Mouse (Mus musculus): ENCODE results near the gene Nle1. TPM values are rescaled to one million over a fixed set of nuclear protein-coding genes. Genes with fewer than 3 reads are reported as not detected.

Gene Nle1
- polyA plus RNA-seq, 1 experiment from 2014 or later: 20.4 TPM

- in situ Hi-C loops (cut with MboI; ENCODE audit: low pct_unique_long_range_greater_than_20kb): loop anchor here (10.0 kb wide), 1 partner anchor 657 kb away; no protein-coding TSS in a partner anchor
- DNase-seq (ENCODE audit: low read depth, low spot score) (no peak), ATAC-seq (no peak)
- TF ChIP-seq CTCF (IDR thresholded peaks at IDR 0.05): no peak
- CTCF ChIA-PET: interaction anchor here (1.4 kb wide), 2 partner anchors 16 to 73 kb away, joined by 4 to 5 read pairs; partner anchors contain the start of gene Nle1
- POLR2A ChIA-PET: interaction anchor here (1.8 kb wide), 1 partner anchor 16 kb away, joined by 4 read pairs; the partner anchor contains the start of gene Nle1
- H3K27me3 ChIP-seq: no peaks in the 10 kb centered on the region
Observed at GRCm38 (mm10) chr11:82891936-82892335, 16.3 kb downstream of the Nle1 start, which contains the start of gene Fndc8. Gene Fndc8, plus strand, starts transcription at chr11:82892124.

- in situ Hi-C loops (cut with MboI; ENCODE audit: low pct_unique_long_range_greater_than_20kb): loop anchor here (10.0 kb wide), 1 partner anchor 656 kb away; no protein-coding TSS in a partner anchor
- ChIA-PET CTCF (interaction anchor here (0.7 to 2.3 kb wide), 8 partner anchors 10 to 152 kb away, joined by 3 to 15 read pairs (median 4); partner anchors contain the start of genes Cct6b, Nle1 and Zfp830), POLR2A (interaction anchor here (0.8 to 1.8 kb wide), 3 partner anchors 10 to 71 kb away, joined by 3 to 4 read pairs (median 4); partner anchors contain the start of gene Nle1)
- DNase-seq (ENCODE audit: low read depth, low spot score) (no peak), ATAC-seq (peak; percentile 96)
- H3K27me3 ChIP-seq: no peaks in the 10 kb centered on the region
- peak; percentile 97 for TF ChIP-seq CTCF (IDR thresholded peaks at IDR 0.05)
Observed at GRCm38 (mm10) chr11:82890342-82890762, 17.9 kb downstream of the Nle1 start, which contains the start of gene Rad51d. Gene Rad51d, minus strand, starts transcription at chr11:82890614.

GRCm38 (mm10) chr11:82889524-82890341 is 18.5 kb downstream of the Nle1 start:
- in situ Hi-C loops (cut with MboI; ENCODE audit: low pct_unique_long_range_greater_than_20kb): loop anchor here (5.0 to 10.0 kb wide), 2 partner anchors 272 to 655 kb away; no protein-coding TSS in a partner anchor
- ChIA-PET POLR2A (interaction anchor here (0.7 to 1.0 kb wide), 2 partner anchors 10 to 115 kb away, joined by 3 read pairs; no protein-coding TSS in a partner anchor), CTCF (interaction anchor here (0.7 to 2.3 kb wide), 7 partner anchors 18 to 152 kb away, joined by 3 to 15 read pairs (median 4); partner anchors contain the start of genes Cct6b, Nle1 and Zfp830)
- no peak for TF ChIP-seq CTCF (IDR thresholded peaks at IDR 0.05)
- DNase-seq (ENCODE audit: low read depth, low spot score) (no peak), ATAC-seq (peak; percentile 37)
- no peaks in the 10 kb centered on the region for H3K27me3 ChIP-seq

- ChIA-PET CTCF (no interaction called here), POLR2A (interaction anchor here (0.6 kb wide), 1 partner anchor 82 kb away, joined by 3 read pairs; no protein-coding TSS in a partner anchor)
- no peaks in the 10 kb centered on the region for H3K27me3 ChIP-seq
- TF ChIP-seq CTCF (IDR thresholded peaks at IDR 0.05): no peak
- DNase-seq (ENCODE audit: low read depth, low spot score) (no peak), ATAC-seq (no peak)
- in situ Hi-C loops (cut with MboI; ENCODE audit: low pct_unique_long_range_greater_than_20kb): loop anchor here (5.0 kb wide), 1 partner anchor 271 kb away; no protein-coding TSS in a partner anchor
Observed at GRCm38 (mm10) chr11:82888491-82888946, 19.7 kb downstream of the Nle1 start.

GRCm38 (mm10) chr11:82886559-82886958 is 21.7 kb downstream of the Nle1 start:
- ChIA-PET CTCF (interaction anchor here (0.7 to 1.4 kb wide), 7 partner anchors 15 to 655 kb away, joined by 3 to 9 read pairs (median 3); partner anchors contain the start of gene Rffl), POLR2A (interaction anchor here (0.8 kb wide), 1 partner anchor 42 kb away, joined by 3 read pairs; no protein-coding TSS in a partner anchor)
- DNase-seq (ENCODE audit: low read depth, low spot score): no peak
- H3K27me3 ChIP-seq: no peaks in the 10 kb centered on the region
- TF ChIP-seq CTCF (IDR thresholded peaks at IDR 0.05): peak; percentile 64
- ATAC-seq: no peak
- in situ Hi-C loops (cut with MboI; ENCODE audit: low pct_unique_long_range_greater_than_20kb): loop anchor here (5.0 kb wide), 1 partner anchor 269 kb away; no protein-coding TSS in a partner anchor

- TF ChIP-seq CTCF (IDR thresholded peaks at IDR 0.05): no peak
- POLR2A ChIA-PET: interaction anchor here (1.1 to 1.3 kb wide), 2 partner anchors 12 to 13 kb away, joined by 5 to 6 read pairs; no protein-coding TSS in a partner anchor
- in situ Hi-C loops (cut with MboI; ENCODE audit: low pct_unique_long_range_greater_than_20kb): no loop called here
Observed at GRCm38 (mm10) chr11:82883180-82883579, 25.0 kb downstream of the Nle1 start.

GRCm38 (mm10) chr11:82877726-82878344 is 30.4 kb downstream of the Nle1 start:
- ChIA-PET CTCF (no interaction called here), POLR2A (no interaction called here)
- H3K27me3 ChIP-seq: no peaks in the 10 kb centered on the region
- ATAC-seq: no peak
- TF ChIP-seq CTCF (IDR thresholded peaks at IDR 0.05): no peak
- in situ Hi-C loops (cut with MboI; ENCODE audit: low pct_unique_long_range_greater_than_20kb): no loop called here
- no peak for DNase-seq (ENCODE audit: low read depth, low spot score)

More at GRCm38 (mm10) chr11:82883180-82883579, 25.0 kb downstream of the Nle1 start:
- no peaks in the 10 kb centered on the region for H3K27me3 ChIP-seq
- CTCF ChIA-PET: interaction anchor here (0.8 to 1.1 kb wide), 2 partner anchors 59 to 64 kb away, joined by 3 read pairs; no protein-coding TSS in a partner anchor
- DNase-seq (ENCODE audit: low read depth, low spot score): no peak
- no peak for ATAC-seq

GRCm38 (mm10) chr11:82875631-82876030 is 32.6 kb downstream of the Nle1 start:
- DNase-seq (ENCODE audit: low read depth, low spot score) (no peak), ATAC-seq (no peak)
- CTCF ChIA-PET: interaction anchor here (1.1 to 2.4 kb wide), 2 partner anchors 9 to 57 kb away, joined by 5 to 8 read pairs; no protein-coding TSS in a partner anchor
- no peaks in the 10 kb centered on the region for H3K27me3 ChIP-seq
- POLR2A ChIA-PET: interaction anchor here (0.8 kb wide), 1 partner anchor 49 kb away, joined by 3 read pairs; no protein-coding TSS in a partner anchor
- no peak for TF ChIP-seq CTCF (IDR thresholded peaks at IDR 0.05)
- in situ Hi-C loops (cut with MboI; ENCODE audit: low pct_unique_long_range_greater_than_20kb): no loop called here

- no peak for ATAC-seq
- no peaks in the 10 kb centered on the region for H3K27me3 ChIP-seq
- in situ Hi-C loops (cut with MboI; ENCODE audit: low pct_unique_long_range_greater_than_20kb): loop anchor here (5.0 to 25.0 kb wide), 2 partner anchors 58 to 838 kb away; partner anchors contain the start of genes Ccl2, Ccl7 and Gm17268
- ChIA-PET POLR2A (interaction anchor here (0.8 kb wide), 1 partner anchor 48 kb away, joined by 3 read pairs; no protein-coding TSS in a partner anchor), CTCF (interaction anchor here (1.1 to 2.4 kb wide), 2 partner anchors 10 to 56 kb away, joined by 5 to 8 read pairs; no protein-coding TSS in a partner anchor)
- DNase-seq (ENCODE audit: low read depth, low spot score): no peak
- no peak for TF ChIP-seq CTCF (IDR thresholded peaks at IDR 0.05)
Observed at GRCm38 (mm10) chr11:82874924-82875323, 33.3 kb downstream of the Nle1 start.
